ENCODE assay signal across 8 mouse cellular contexts in the genomic region with DNA sequence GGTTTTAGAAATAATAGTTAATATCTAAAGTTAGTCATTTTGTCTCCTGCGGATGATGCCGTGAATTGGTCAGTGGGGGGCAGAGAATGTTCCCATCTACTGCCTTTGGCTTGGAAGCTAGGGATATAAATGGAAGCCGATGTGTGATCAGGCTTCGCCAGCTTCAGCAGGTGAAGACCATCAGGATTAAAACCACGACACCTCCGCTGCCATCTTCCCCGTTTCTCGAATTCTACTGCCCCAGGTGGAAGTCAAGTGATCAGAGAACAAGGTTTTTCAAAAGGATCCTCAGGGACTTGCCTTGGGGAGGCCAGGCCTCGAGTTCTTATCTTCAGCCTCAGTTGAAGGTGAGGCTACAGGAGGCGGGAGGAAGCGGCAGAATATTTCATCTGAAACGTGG. TPM values are rescaled to one million over a fixed set of nuclear protein-coding genes. Genes with fewer than 3 reads are reported as not detected.
DNase-seq lines count a peak whose midpoint lies in the region; ATAC-seq and TF ChIP-seq lines count a peak whose summit lies in the region.

A gene (minus strand): TSS at position 101 of the 400 bp plus-strand sequence.

- H3K9ac ChIP-seq in intestine, postnatal 0 days (ENCODE audit: low read depth, low read length) = no peak within 1 kb of the TSS
- no peak within 1 kb of the TSS for H3K9ac ChIP-seq in midbrain, embryonic 11.5 days (ENCODE audit: low read length)

- no peak within 1 kb of the TSS for H3K4me2 ChIP-seq in intestine, postnatal 0 days (replicated peaks; ENCODE audit: low read depth)
- no peak within 1 kb of the TSS for H3K4me2 ChIP-seq in midbrain, embryonic 11.5 days

- no peaks in the 10 kb centered on the region for H3K36me3 ChIP-seq in intestine, postnatal 0 days (ENCODE audit: control insufficient read depth, insufficient read depth)
- H3K36me3 ChIP-seq in midbrain, embryonic 11.5 days (ENCODE audit: control insufficient read depth, insufficient read depth, low read length) = no peaks in the 10 kb centered on the region

- no peaks in the 10 kb centered on the region for H3K9me3 ChIP-seq in intestine, postnatal 0 days (ENCODE audit: control insufficient read depth)
- H3K9me3 ChIP-seq in midbrain, embryonic 11.5 days (ENCODE audit: control insufficient read depth, low read length) = no peaks in the 10 kb centered on the region

- TF ChIP-seq CTCF in layer of hippocampus, adult 2 months (conservative IDR thresholded peaks at IDR 0.05) = no peak
- no peak for TF ChIP-seq CTCF in brain, embryonic 14.5 days (IDR thresholded peaks at IDR 0.05; ENCODE audit: borderline replicate concordance, extremely low read depth, insufficient read depth, insufficient read length)
- no peak for TF ChIP-seq CTCF in intestine, postnatal 0 days (IDR thresholded peaks at IDR 0.05; ENCODE audit: low read depth)

- no peaks in the 10 kb centered on the region for H3K4me1 ChIP-seq in intestine, postnatal 0 days (replicated peaks; ENCODE audit: control insufficient read depth, insufficient read depth, low read length)
- H3K4me1 ChIP-seq in midbrain, embryonic 11.5 days (ENCODE audit: control insufficient read depth, insufficient read depth, low read length) = peaks cover 3% of the 10 kb centered on the region

- 86% methylated on average over 12 of the region's 12 CpGs for WGBS in intestine, postnatal 0 days
- 94% methylated on average over 12 of the region's 12 CpGs for WGBS in midbrain, embryonic 11.5 days

- H3K27me3 ChIP-seq in intestine, postnatal 0 days (replicated peaks; ENCODE audit: control insufficient read depth, insufficient read depth, low read length) = no peaks in the 10 kb centered on the region
- no peaks in the 10 kb centered on the region for H3K27me3 ChIP-seq in midbrain, embryonic 11.5 days (ENCODE audit: control insufficient read depth, insufficient read depth, low read length)

- H3K4me3 ChIP-seq in layer of hippocampus, adult 2 months = no peak within 1 kb of the TSS
- no peak within 1 kb of the TSS for H3K4me3 ChIP-seq in intestine, postnatal 0 days (ENCODE audit: low read depth, low read length)
- no peak within 1 kb of the TSS for H3K4me3 ChIP-seq in midbrain, embryonic 11.5 days (ENCODE audit: low read depth, low read length)

- no peak for DNase-seq in layer of hippocampus, adult 2 months (ENCODE audit: low spot score in 2 of 2)
- DNase-seq in layer of hippocampus, adult 9-10 months (ENCODE audit: low spot score) = no peak
- no peak for DNase-seq in brain, embryonic 14.5 days (ENCODE audit: low read depth)
- DNase-seq in midbrain, embryonic 11.5 days (ENCODE audit: low spot score, missing footprints) = no peak
- DNase-seq in cerebellum, adult 11 months = no peak
- no peak for DNase-seq in kidney, postnatal 36 days

- no peak for TF ChIP-seq POLR2A in brain, embryonic 14.5 days (IDR thresholded peaks at IDR 0.05; ENCODE audit: borderline replicate concordance, extremely low read depth, insufficient read depth, insufficient read length, poor library complexity, severe bottlenecking)

- no peak for ATAC-seq in granulocyte monocyte progenitor cell, adult 5-6 weeks (replicated peaks; ENCODE audit: poor library complexity, severe bottlenecking)
- no peak for ATAC-seq in intestine, postnatal 0 days
- ATAC-seq in midbrain, embryonic 11.5 days (ENCODE audit: low FRiP score) = no peak

- peak within 1 kb of the TSS; percentile 91 for H3K27ac ChIP-seq in layer of hippocampus, adult 2 months
- no peak within 1 kb of the TSS for H3K27ac ChIP-seq in intestine, postnatal 0 days (ENCODE audit: low read depth, low read length)
- H3K27ac ChIP-seq in midbrain, embryonic 11.5 days (ENCODE audit: low read depth, low read length) = no peak within 1 kb of the TSS

RNA-seq across cellular contexts. Expression of the gene that starts here (rescaled TPM):
- 100 to 1,000 TPM; 245 to 250 TPM for total RNA-seq in layer of hippocampus, adult 2 months (2021)
- polyA plus RNA-seq in brain, embryonic 14.5 days (2012; rRNA removed) = 94.8 and 102 TPM in 2 replicates
- total RNA-seq in granulocyte monocyte progenitor cell, adult 5-6 weeks (2014; fragmentation: Nextera tagmentation) = 14.9 and 19.6 TPM in 2 replicates
- total RNA-seq in granulocyte monocyte progenitor cell, adult 5-6 weeks (2017) = 47.3 and 65.1 TPM in 2 replicates
- 22.9 and 26.9 TPM in 2 replicates for polyA plus RNA-seq in intestine, postnatal 0 days (2015; fragmentation: Nextera tagmentation; extraction: Ambion mirVana)
- polyA plus RNA-seq in midbrain, embryonic 11.5 days (2014; fragmentation: Nextera tagmentation; extraction: Ambion mirVana) = 71.0 and 76.7 TPM in 2 replicates
